Mouse (Mus musculus): Measurements from ENCODE around the gene Zfp354b.
A peak's percentile ranks its signal among the peaks of the same experiment; 100 is the strongest.

Gene Zfp354b

DNA sequence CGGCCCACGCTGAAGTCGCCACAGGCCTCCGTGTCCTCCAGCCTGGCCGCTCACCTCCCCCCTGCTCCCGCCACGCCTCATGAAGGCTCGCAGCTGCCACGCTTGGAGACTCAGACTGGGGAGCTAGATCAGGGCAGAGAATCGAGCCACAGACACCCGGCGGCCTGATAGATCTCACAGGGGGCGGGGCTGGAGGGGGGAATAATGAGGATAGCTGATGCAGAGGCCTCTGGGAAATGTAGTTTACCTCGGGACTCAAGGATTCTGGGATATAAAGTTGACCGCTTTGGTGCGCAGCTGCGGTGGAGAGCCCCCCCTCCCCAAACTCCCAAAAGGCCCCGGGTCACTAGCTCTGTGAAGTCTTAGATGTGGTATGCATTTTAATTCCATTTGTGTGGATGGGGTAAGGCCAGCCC is at the start of gene Zfp354b:
TSS of gene Zfp354b (minus strand) at position 183 of the 416 bp plus-strand sequence.
- DNase-seq (ENCODE audit: low spot score) = peak; percentile 62

DNA sequence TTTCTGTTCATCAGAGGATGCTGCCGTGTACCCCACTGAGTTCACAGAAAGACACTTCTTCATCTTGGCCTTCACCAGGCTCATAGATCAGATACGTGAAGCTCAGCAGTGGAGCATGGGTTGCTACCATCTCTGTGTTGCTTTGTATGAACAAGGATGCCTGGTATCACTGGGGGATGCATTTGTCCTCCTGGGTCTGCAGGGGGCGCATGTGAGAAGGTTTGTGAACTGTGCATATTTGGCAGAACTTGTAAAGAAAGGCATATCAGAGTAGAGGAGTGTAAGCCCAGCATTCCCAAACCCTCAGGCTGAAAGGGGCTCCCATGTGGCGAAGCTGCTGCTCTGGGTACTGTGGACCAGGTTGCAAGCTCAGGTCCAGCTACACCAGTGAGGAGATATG is 45.8 kb upstream of the Zfp354b start:
- no peak for DNase-seq (ENCODE audit: low spot score)

DNA sequence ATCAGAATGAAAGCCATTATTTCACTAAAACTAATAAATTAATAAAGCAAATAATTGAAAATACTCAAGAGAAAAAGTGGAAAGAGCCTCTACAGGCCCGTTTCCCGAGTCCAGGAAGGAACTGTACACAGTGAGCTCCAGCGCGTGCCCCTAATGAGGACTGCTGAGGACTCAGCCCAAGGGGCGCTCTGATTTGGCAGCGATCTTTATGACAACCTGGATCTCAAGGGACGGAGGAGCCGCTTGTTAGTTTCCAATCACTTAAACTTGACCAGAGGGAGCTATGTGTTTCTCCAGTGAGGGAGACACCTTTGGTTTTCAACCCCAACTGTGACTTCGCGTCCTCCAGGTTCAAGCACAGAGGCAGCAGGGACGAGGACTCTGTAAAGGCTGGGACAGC is 34.8 kb upstream of the Zfp354b start, which contains the start of gene Olfr1378:
TSS of gene Olfr1378 (plus strand) at position 301 of the 400 bp plus-strand sequence.
- no peak for DNase-seq (ENCODE audit: low spot score)

DNA sequence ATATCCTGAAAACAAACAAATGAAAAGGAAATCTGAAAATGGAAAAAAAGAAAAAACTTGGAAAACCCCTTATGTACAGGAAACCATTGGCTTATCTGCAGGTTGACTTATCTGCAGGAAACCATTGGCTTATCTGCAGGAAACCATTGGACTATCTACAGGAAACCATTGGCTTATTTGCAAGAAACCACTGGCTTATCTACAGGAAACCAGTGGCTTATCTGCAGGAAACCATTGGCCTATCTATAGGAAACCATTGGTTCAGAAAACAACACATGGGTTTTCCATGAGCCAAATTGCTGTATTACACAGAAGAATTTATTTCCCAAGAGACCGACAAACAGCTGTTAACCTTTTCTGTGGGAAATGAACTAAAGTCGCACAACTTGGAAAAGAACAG is 33.5 kb upstream of the Zfp354b start:
- no peak for DNase-seq (ENCODE audit: low spot score)

DNA sequence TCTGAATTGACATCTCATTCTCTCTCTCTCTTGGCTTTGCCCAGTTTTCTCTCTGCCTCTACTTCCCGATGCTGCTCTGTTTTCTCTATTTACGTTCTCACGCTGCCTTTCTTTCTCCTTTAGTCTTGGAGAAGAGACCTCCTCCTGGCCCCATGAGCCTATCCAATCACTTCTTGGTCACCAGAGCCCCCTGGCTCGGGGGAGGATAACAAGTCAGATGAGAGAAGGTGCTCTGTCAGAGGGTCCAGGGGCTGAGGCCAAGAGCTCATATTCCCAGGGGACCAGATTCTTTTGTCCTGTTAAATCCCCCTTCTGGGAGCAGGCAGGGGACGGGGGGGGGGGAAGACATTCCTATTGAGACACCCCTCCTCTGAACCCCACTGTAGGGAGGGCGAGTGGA is 22.2 kb upstream of the Zfp354b start, which contains the start of gene Prop1:
TSS of gene Prop1 (minus strand) at position 101 of the 400 bp plus-strand sequence.
- DNase-seq (ENCODE audit: low spot score) = no peak

DNA sequence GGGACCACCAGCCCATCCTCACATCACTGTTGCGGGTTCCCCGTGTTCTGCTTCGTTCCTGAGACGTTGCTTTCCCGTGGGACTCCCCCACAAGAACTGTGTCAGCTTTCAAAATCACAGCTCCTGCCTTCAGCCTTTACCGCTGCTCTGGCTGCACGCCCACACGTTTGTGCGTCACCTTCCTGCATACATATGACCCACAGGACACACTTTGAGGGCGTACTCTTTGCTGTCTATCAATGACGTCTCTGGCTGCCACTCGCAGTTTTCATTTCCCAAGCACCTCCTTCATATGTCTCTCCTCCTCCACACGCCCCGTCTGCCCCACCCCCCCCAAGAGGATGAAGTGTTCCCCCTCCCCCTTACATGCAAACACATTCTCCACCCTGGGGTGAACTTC is 20.9 kb upstream of the Zfp354b start:
- no peak for DNase-seq (ENCODE audit: low spot score)

DNA sequence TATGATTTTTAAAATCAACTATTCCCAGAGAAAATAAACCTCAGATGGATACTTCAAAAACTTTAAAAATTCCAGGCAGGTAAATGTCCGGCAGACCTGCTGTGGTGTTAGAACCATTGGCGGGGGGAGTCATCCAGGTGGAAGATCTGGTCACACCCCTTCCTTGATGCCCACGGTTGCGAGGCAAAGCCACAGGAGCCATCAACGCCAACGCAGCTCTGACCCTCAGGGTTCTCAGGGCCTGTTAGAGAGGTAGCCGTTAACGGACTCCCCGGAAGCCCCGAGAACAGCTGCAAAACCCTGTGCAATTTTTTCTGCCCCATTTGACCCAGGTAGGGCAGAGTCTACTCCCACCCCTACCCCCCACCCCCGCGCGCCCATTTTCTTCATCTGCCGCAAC is 12.1 kb upstream of the Zfp354b start, which contains the start of gene 4933414I15Rik:
TSS of gene 4933414I15Rik (minus strand) at position 260 of the 400 bp plus-strand sequence.
- no peak for DNase-seq (ENCODE audit: low spot score)

DNA sequence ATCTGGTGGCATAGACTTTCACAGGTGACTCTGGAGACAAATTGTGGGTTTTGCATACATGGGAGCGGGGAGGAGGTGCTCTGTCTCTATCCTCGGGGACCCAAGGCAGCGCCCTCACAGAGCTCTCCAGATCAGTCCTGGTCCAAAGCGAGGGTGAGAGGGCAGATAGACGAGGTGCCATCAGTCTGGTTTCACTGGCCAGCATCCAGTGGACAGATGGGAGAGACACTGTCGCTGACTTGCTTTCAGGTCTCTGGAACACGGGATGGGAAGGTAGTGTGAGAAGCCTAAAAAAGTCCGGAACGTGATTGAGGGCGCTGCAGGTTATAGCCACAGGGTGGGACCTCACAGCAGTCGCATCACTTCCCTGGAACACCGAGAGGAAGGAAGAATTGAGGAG is 11.0 kb upstream of the Zfp354b start:
- DNase-seq (ENCODE audit: low spot score) = no peak

DNA sequence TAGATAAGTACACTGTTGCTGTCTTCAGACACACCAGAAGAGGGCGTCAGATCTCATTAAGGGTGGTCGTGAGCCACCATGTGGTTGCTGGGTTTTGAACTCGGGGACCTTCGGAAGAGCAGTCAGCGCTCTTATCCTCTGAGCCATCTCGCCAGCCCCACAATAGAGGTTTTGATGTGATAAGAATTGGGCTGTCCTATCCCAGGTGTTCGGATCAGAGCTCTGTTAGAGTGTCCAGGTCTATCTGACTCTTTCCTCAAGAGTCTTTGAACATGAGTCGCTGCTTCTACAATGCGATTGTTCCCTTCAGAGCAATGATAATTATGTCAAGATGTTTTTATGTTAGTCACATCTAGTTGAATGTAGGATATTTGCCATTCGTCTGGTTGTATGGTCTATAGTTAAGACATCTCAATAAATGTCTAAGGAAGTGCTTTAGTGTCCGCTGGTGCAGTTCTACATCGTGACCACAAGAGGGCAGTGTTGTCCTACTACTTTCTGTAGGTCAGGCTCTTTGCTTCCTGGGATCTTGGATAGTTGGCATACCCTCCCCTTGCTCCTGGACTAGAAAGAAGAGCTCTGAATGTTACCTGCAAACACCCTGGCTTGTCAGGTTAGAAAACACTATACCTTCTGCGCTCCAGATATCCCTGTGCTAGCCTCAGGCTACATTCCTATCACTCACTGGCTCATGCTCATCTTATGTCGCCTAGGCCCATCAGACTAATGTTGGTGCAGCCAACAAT is 8.4 kb upstream of the Zfp354b start:
- peak; percentile 16 for DNase-seq (ENCODE audit: low spot score)

DNA sequence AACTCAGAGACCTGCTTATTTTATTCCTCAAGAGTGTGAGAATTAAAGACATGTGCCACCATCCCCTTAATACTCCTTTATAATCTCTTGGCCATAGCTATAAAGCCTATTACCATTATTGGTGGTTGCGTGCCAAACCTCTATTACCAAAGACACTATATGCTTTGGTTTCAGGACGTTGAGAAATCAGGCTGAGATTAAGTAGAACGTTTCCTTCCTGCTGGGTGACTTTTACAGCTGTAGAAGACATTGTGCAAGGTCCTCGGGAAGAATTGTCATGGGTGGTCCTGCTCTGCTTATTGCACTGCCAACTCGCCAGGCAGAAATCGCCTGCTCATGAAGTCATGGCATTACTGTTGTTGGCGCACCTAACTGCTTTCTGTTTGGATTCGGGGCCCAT is 7.0 kb upstream of the Zfp354b start:
- no peak for DNase-seq (ENCODE audit: low spot score)

DNA sequence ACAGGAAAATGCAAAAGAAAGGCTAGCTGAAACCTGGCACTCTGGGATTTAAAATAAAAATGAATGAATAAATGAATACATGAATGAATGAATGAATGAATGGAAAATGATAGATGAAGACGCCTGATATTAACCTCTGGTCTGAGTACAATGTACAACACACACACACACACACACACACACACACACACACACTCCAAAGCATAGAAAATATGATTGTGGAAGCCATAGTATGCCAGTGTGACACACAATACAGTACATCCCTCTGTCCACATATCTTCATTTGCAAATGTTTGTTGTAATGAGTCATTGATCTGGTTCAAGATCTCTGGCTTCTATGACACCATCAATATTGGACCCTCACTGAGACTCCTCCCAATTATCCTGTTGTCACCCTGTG is 607 bp upstream of the Zfp354b start:
- DNase-seq (ENCODE audit: low spot score) = no peak

DNA sequence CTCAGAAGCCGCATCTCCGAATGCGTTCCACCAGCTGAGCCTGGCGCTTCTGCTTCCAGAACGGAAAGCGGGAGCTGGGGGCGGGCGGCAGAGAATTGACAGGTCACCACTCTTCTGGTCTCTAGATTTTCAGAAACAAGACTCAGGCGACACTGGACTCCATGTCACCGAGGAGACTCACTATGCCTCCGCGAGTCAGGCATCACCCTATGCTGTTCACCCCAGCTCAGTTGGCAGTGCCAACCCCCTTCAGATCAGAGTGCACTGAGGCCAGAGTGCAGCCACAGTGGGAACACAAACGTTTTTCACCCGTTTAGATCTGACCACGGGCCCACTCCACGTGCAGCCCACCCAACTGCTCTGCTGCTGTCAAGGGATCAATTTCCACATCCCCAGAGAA is 412 bp downstream of the Zfp354b start:
- no peak for DNase-seq (ENCODE audit: low spot score)

DNA sequence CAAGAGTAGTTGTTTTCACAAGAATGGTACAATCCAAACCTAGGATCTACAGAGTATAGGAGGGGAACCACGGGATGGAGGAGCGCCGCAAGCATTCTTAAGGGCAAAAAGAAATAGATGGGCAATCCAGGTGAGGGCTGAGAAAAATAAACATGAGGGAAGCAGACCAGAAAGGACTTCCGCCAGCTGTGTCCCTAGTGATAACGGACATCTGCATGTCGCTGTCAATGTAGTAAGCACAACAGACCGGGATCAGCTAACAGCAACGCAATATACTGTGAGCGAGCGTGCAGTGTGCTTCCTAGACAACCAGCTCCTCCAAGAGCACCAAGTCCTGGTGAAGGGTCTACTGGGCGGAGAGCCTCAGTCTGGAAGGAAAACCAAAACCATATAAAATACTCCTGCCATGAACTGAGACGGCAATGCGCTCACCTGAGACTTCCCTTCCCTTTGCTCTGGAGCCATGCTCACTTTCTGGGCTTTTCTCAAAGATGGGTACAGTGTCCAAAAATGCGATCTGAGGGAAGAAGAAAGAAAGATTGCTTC is 891 bp downstream of the Zfp354b start:
- no peak for DNase-seq (ENCODE audit: low spot score)

DNA sequence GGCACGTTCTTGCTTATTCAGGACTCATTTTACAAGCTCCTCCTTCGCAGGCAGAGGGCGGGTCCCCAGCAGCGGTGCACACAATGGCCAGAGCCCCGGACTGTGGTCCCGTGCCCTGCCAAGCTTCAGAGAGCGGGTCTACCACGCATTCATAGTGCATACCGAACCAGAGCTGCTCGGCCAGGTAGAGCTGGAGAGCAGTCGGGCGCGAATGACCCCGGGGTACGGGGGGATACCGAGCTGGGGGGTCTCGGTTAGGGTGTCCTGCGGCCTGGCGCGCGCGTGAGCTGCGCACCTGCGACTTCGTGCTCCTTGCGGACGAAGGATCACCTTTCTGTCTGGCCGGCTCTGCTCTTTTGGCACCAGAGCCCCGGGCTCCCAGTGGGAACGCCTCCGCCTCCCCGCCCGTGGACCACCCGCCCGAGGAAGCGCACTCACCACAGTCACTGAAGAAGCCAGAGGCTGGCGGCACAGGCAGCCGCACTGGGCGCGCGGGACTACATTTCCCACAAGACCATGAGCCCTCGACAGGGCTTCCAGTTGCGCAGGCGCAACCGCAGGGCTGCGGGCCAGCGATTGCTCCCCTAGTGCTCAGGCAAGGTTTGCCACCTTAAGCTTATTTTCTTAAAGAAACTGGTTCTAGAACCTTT is 15.6 kb downstream of the Zfp354b start, which contains the start of gene Zfp2:
TSS of gene Zfp2 (minus strand) at position 495 of the 650 bp plus-strand sequence.
- DNase-seq (ENCODE audit: low spot score) = peak; percentile 75

DNA sequence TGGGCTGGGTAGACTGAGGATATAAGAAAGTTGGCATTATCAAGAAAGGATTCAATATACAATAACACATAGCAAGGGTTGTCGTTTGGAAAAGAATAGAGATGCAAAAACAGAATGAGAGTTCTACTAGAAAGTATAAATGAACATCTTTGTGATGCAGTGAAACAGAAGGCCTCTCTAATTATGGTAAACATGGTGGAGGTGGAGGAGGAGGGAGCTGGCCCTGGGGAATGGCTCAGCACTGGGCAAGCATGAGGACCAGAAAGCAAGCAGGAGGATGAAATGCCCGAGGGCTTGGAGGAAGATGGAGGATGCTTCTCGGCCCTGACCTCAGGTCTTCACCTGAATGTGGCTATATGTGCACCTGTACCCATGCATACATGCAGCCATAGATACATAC is 17.0 kb downstream of the Zfp354b start:
- no peak for DNase-seq (ENCODE audit: low spot score)

DNA sequence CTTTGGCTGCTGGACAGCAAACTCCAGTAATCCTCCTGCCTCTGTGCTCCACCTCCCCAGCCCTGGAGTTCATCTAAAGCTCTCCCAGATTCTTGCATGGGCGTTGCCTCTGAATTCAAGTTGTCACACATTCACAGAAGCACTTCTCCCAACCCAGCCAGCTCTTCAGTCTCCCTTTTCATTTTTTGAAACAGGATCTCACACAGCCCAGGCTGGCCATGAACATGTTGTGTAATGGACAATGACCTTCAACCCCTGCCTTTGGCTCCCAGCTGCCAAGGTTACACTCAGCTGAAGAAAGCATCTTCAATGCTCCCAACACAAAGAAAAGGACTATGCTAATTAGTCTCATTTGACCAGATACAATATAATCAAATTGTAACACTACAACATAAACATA is 18.1 kb downstream of the Zfp354b start:
- no peak for DNase-seq (ENCODE audit: low spot score)

DNA sequence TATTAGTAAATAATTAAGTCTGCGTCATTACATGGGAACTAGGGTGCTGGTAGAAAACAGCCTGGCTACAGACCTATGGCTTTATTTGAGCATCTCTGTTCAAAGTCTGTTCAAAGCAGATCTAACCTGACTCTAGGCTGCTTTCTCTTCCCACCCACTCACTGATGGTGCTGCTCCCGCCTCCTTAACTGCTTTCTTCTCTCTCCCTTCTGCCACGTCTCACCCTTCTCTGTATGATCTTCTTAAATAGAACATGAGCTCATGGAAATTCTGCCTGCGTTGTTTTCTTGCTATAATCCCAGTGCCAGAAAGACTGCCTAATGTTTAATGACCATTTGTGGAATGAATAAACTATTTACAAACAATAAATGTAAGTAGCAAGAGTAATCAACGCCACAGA is 23.3 kb downstream of the Zfp354b start:
- no peak for DNase-seq (ENCODE audit: low spot score)

DNA sequence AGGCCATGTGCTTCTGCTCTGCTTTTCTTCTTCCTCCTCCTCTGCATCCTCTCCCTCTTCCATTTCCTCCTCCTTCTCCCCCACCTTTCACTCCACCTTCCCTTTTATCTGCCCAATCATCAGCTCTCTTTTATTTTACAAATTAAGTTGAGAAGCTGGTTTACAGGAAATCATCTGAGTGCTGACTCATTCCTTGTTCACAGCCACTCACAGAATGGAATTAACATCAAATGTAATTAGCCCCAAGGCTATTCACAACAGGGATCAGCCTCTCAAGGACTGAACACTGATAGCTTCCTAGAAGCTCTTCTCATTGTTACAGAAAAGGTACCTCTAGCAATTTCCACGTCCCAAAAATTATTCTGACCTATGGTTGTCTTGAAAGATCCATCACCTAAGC is 34.1 kb downstream of the Zfp354b start:
- DNase-seq (ENCODE audit: low spot score) = no peak

DNA sequence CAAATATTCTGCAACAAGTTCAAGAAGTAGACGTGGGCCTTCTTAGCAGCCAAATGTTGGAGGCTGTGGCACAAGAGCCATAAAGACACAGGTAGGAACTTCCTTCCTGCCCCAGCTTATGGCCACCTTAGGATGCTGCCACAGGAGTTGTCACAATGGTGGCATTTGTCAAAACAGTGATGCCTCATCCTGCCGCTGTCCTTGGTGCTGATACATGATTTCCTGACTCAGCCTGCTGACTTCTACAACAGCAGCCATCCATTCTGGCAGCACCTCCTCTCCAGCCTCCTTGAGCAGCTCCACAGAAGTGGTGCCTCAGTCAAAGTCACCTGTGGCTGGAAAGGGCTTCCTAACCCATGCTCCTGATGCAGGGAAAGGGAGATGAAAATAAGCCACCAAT is 39.0 kb downstream of the Zfp354b start:
- DNase-seq (ENCODE audit: low spot score) = no peak

DNA sequence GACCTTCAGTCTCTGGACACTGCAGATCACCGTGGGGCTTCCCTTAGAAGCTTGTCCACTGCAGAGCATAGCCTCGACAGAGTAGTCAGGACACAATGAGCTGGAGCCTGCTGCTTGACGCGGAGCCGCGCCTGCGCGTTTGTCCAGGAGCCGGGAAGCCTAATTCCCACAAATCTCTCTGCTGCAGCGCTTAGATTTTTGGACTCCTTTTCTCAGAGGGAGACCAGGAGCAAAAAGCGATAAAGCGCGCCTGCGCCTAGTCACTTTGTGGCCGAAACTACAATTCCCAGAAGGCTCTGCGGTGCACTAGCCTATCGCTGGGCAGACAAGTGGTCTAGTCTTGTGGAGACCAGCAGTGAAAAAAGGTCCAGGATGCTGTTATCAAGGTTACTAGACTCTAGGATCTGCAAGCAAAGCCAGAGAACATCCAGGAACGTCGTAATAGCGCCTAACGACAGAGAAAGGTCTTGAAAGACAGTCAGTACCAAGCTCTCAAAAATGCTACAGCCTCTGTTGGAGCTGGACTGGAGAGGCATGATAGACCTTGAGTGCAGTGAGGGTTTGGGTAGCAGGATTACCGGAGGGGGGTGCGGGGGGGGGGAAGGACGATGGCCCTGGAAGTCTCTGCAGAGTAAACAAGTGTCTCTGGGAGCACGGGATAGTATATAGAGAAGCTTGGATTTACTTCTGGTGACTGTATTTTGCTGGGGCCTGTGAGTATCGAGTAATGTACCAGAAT is 43.9 kb downstream of the Zfp354b start, which contains the start of gene Zfp454:
TSS of gene Zfp454 (minus strand) at position 262 of the 739 bp plus-strand sequence.
- DNase-seq (ENCODE audit: low spot score) = peak; percentile 79

DNA sequence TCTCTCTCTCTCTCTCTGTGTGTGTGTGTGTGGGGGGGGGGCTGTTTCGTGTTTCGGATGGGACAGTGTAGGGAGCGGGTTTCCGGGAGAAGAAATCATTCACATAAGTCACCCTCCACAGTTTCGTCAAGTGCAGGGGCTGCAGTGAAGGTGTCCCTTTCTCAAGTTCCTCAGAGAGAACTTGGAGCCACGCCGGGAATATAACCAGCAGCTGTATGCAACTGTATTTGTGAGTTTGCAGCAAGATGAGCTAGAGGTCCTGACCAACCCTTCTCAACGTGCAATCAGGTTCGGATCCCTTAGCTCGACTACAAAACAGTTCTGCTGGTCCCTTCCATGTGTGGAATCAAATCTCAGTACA is 44.5 kb downstream of the Zfp354b start:
- no peak for DNase-seq (ENCODE audit: low spot score)

DNA sequence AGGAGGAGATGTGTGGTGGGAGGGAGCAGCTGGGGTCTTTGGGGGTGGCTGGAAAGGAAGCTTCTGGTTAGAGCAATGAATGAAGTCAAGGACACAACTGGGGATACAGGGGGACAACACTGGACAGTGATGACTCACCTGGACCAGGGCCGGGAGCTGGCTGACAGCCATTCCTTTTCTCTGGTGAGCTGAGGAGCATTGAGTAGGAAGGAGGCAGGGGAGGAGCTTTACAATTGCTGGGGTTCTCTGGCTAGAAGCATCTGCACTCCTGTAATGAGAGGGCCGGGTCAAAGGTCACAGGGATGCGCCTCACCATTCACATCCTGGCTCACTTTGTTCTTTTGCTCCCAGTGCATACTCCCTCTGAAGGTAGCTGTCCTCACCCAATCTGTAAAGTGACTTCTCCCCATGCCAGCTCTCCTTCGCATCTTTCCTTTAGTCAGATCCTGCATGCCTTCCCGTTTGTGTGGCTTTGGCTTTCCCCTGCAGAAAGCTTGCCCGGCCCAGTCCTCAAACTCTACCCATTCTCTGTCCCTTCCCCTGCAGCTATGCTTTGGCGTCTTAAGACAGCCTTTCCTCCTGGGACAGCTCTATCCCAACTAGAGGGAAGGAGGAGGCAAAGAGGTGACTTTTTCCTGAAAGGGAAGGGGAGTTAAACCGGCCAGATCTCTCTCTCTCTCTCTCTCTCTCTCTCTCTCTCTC is 45.1 kb downstream of the Zfp354b start:
- peak; percentile 1 for DNase-seq (ENCODE audit: low spot score)
